Mouse (Mus musculus): Measurements from ENCODE around the gene Slc22a20. TPM values are rescaled to one million over a fixed set of nuclear protein-coding genes. Genes with fewer than 3 reads are reported as not detected.

The Slc22a20 gene
- not detected in 4 replicates for total RNA-seq (2023)

DNA sequence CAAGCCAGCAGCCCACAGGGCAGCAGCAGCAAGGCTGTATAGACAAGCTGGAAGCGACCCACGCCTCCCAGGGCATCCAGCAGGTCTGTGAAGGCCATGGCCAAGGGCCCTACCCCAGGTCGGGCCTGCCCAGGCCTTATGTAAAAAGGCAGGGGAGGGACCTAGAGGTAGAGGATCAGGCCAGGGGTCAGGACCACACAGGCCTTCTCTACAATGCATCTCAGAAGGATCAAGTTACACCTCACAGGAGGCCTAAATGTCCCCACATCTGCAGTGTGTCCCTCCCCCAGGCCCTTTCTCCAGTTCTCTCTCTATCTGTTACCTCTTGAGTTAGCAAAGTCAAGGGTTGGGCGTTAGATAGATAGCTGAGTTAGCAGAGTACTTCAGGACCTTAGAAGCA is at the start of gene Slc22a20:
Gene Slc22a20, minus strand, starts transcription at position 101 of the 400 bp plus-strand sequence.

GRCm38 (mm10) chr19:6015511-6016315 is 29.8 kb upstream of the Slc22a20 start, which contains the start of gene Capn1:
Gene Capn1 (minus strand): TSS chr19:6015897.

GRCm38 (mm10) chr19:5963883-5964562 is 21.9 kb downstream of the Slc22a20 start, which contains the start of gene Pola2:
Gene Pola2 (minus strand): TSS chr19:5964202.

DNA sequence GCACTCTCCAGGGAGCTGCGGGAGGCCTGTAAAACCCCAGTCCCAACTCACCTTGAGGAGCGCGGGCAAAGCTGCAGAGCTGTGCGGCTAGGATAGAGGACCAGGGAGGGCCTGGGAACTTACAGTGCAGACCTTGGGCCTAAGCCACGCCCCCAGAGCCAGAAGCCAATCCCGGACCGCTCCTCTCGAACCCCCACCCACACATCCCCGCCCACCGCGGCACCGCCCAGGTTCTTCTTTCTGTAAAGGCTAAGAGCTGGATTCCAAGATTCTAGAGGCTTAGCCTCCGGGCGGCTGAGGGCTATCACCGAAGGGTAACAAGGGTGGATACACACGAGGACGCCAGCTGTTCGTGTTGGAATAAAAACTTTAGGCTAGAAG is 61.2 kb downstream of the Slc22a20 start, which contains the start of gene Cdc42ep2:
Gene Cdc42ep2, minus strand, starts transcription at position 104 of the 381 bp plus-strand sequence.

Other genes starting within 250 kb of the Slc22a20 start
- gene Ltbp3, start 245.2 kb downstream of the Slc22a20 start, total RNA-seq (2023) = not detected in 4 replicates
- 78.0 to 85.4 TPM (median 79.7 TPM) in 4 replicates for gene Scyl1, start 214.7 kb downstream of the Slc22a20 start, total RNA-seq (2023)
- 33.0 to 43.6 TPM (median 39.5 TPM) in 4 replicates for gene Frmd8, start 110.9 kb downstream of the Slc22a20 start, total RNA-seq (2023)
- gene Slc25a45, start 108.3 kb downstream of the Slc22a20 start, total RNA-seq (2023) = 17.1 to 24.8 TPM (median 22.9 TPM) in 4 replicates
- gene Tigd3, start 92.0 kb downstream of the Slc22a20 start, total RNA-seq (2023) = 1.8 to 2.4 TPM (median 2.4 TPM) in 4 replicates
- gene Dpf2, start 73.1 kb downstream of the Slc22a20 start, total RNA-seq (2023) = 146 to 167 TPM (median 148 TPM) in 4 replicates
- 0.15 to 0.43 TPM (median 0.15 TPM) in 3 of 4 replicates, not detected in the other for gene Cdc42ep2, start 61.3 kb downstream of the Slc22a20 start, total RNA-seq (2023)
- gene Pola2, start 21.9 kb downstream of the Slc22a20 start, total RNA-seq (2023) = 70.0 to 82.8 TPM (median 72.2 TPM) in 4 replicates
- 72.1 to 103 TPM (median 80.6 TPM) in 4 replicates for gene Capn1, start 29.8 kb upstream of the Slc22a20 start, total RNA-seq (2023)
- gene Syvn1, start 60.4 kb upstream of the Slc22a20 start, total RNA-seq (2023) = 154 to 181 TPM (median 166 TPM) in 4 replicates
- 15.2 to 17.2 TPM (median 15.8 TPM) in 4 replicates for gene Mrpl49, start 71.6 kb upstream of the Slc22a20 start, total RNA-seq (2023)
- 3,352 to 3,577 TPM (median 3,439 TPM) in 4 replicates for gene Fau, start 71.7 kb upstream of the Slc22a20 start, total RNA-seq (2023)
- 10.8 to 13.2 TPM (median 12.5 TPM) in 4 replicates for gene Znhit2, start 75.0 kb upstream of the Slc22a20 start, total RNA-seq (2023)
- gene Tm7sf2, start 82.2 kb upstream of the Slc22a20 start, total RNA-seq (2023) = 9.1 to 13.6 TPM (median 10.5 TPM) in 4 replicates
- 94.8 to 109 TPM (median 102 TPM) in 4 replicates for gene Vps51, start 91.1 kb upstream of the Slc22a20 start, total RNA-seq (2023)
- not detected in 4 replicates for gene Tmem262, start 93.9 kb upstream of the Slc22a20 start, total RNA-seq (2023)
- not detected in 4 replicates for gene Gm28374, start 96.1 kb upstream of the Slc22a20 start, total RNA-seq (2023)
- gene Zfpl1, start 98.8 kb upstream of the Slc22a20 start, total RNA-seq (2023) = 50.9 to 56.9 TPM (median 54.3 TPM) in 4 replicates
- gene Cdca5, start 98.8 kb upstream of the Slc22a20 start, total RNA-seq (2023) = 1.4 to 2.8 TPM (median 1.8 TPM) in 4 replicates
- gene AC131692.1, start 108.3 kb upstream of the Slc22a20 start, total RNA-seq (2023) = 0.81 TPM in 1 of 4 replicates, not detected in the others
- not detected in 4 replicates for gene Naaladl1, start 119.6 kb upstream of the Slc22a20 start, total RNA-seq (2023)
- gene Sac3d1, start 132.5 kb upstream of the Slc22a20 start, total RNA-seq (2023) = 6.4 to 8.9 TPM (median 8.8 TPM) in 4 replicates
- gene Snx15, start 142.2 kb upstream of the Slc22a20 start, total RNA-seq (2023) = 31.0 to 37.8 TPM (median 33.7 TPM) in 4 replicates
- not detected in 4 replicates for gene Batf2, start 154.8 kb upstream of the Slc22a20 start, total RNA-seq (2023)
- 27.2 to 31.2 TPM (median 29.9 TPM) in 4 replicates for gene Arl2, start 155.4 kb upstream of the Slc22a20 start, total RNA-seq (2023)
- gene Majin, start 198.2 kb upstream of the Slc22a20 start, total RNA-seq (2023) = not detected in 4 replicates
- gene Gpha2, start 240.2 kb upstream of the Slc22a20 start, total RNA-seq (2023) = not detected in 4 replicates
- gene Ppp2r5b, start 249.7 kb upstream of the Slc22a20 start, total RNA-seq (2023) = 24.9 to 26.1 TPM (median 25.8 TPM) in 4 replicates